Mouse (Mus musculus): ENCODE measurements around the gene Fbxl5.

DNA sequence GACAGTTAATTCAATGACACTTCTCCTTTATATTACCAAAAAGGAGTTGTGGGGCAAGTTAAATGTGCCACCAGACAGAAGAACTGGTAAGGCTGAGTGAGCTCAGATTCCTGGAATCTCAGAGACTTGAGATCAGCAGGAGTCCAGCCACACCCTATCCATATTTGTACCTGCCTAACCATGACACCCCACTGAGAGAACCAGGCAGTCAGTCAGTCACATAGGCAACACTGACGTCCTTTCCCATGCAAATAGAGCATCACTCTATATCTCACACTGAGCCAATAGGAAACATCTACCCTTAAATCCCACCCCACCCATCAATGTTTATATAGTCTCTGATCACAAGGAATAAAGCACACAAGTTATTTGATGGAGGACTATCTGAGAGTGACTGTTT lies 5.7 kb downstream of the Fbxl5 start:
- no peak for TF ChIP-seq POLR2A (IDR thresholded peaks at IDR 0.05; ENCODE audit: low read depth, low read length)
- TF ChIP-seq CTCF (IDR thresholded peaks at IDR 0.05; ENCODE audit: borderline replicate concordance, insufficient read depth, low read length), result no peak

Data from embryonic fibroblast, embryonic 13.5 days (primary cell).